Mouse (Mus musculus): ENCODE results near the gene Tspan18.

Gene Tspan18

GRCm38 (mm10) chr2:93187323-93187996 lies 146.8 kb downstream of the Tspan18 start, which contains the start of gene Trp53i11:
Gene Trp53i11 (plus strand): TSS chr2:93187548.
- DNase-seq (ENCODE audit: low read depth, low spot score), result peak; percentile 72

- no peak for DNase-seq (ENCODE audit: low read depth, low spot score)
Observed at GRCm38 (mm10) chr2:93182859-93183258, 151.4 kb downstream of the Tspan18 start.

- no peak for DNase-seq (ENCODE audit: low read depth, low spot score)
Observed at GRCm38 (mm10) chr2:93180077-93180844, 154.0 kb downstream of the Tspan18 start.

- DNase-seq (ENCODE audit: low read depth, low spot score), result no peak
Observed at GRCm38 (mm10) chr2:93179603-93180002, 154.7 kb downstream of the Tspan18 start.

GRCm38 (mm10) chr2:93178313-93178677 lies 156.0 kb downstream of the Tspan18 start:
- no peak for DNase-seq (ENCODE audit: low read depth, low spot score)

- no peak for DNase-seq (ENCODE audit: low read depth, low spot score)
Observed at GRCm38 (mm10) chr2:93177668-93178312, 156.5 kb downstream of the Tspan18 start.

GRCm38 (mm10) chr2:93176871-93177667 lies 157.2 kb downstream of the Tspan18 start:
- peak; percentile 90 for DNase-seq (ENCODE audit: low read depth, low spot score)

GRCm38 (mm10) chr2:93176193-93176798 lies 158.0 kb downstream of the Tspan18 start:
- DNase-seq (ENCODE audit: low read depth, low spot score), result no peak

GRCm38 (mm10) chr2:93175721-93176120 lies 158.6 kb downstream of the Tspan18 start:
- DNase-seq (ENCODE audit: low read depth, low spot score), result no peak

GRCm38 (mm10) chr2:93175278-93175677 lies 159.0 kb downstream of the Tspan18 start:
- DNase-seq (ENCODE audit: low read depth, low spot score), result no peak

GRCm38 (mm10) chr2:93174159-93174558 lies 160.1 kb downstream of the Tspan18 start:
- DNase-seq (ENCODE audit: low read depth, low spot score), result no peak

- no peak for DNase-seq (ENCODE audit: low read depth, low spot score)
Observed at GRCm38 (mm10) chr2:93172460-93172859, 161.8 kb downstream of the Tspan18 start.

- no peak for DNase-seq (ENCODE audit: low read depth, low spot score)
Observed at GRCm38 (mm10) chr2:93171929-93172328, 162.4 kb downstream of the Tspan18 start.

- DNase-seq (ENCODE audit: low read depth, low spot score), result no peak
Observed at GRCm38 (mm10) chr2:93170845-93171200, 163.5 kb downstream of the Tspan18 start.

- no peak for DNase-seq (ENCODE audit: low read depth, low spot score)
Observed at GRCm38 (mm10) chr2:93170156-93170844, 164.0 kb downstream of the Tspan18 start.

- no peak for DNase-seq (ENCODE audit: low read depth, low spot score)
Observed at GRCm38 (mm10) chr2:93166734-93167406, 167.4 kb downstream of the Tspan18 start.

- DNase-seq (ENCODE audit: low read depth, low spot score), result no peak
Observed at GRCm38 (mm10) chr2:93166295-93166694, 168.0 kb downstream of the Tspan18 start.

- no peak for DNase-seq (ENCODE audit: low read depth, low spot score)
Observed at GRCm38 (mm10) chr2:93163750-93164335, 170.5 kb downstream of the Tspan18 start.

GRCm38 (mm10) chr2:93163317-93163716 lies 171.0 kb downstream of the Tspan18 start:
- no peak for DNase-seq (ENCODE audit: low read depth, low spot score)

- no peak for DNase-seq (ENCODE audit: low read depth, low spot score)
Observed at GRCm38 (mm10) chr2:93162791-93163190, 171.5 kb downstream of the Tspan18 start.

All from R1 (cell line).